9 mouse cellular contexts compared by ENCODE assay signal in the genomic region with DNA sequence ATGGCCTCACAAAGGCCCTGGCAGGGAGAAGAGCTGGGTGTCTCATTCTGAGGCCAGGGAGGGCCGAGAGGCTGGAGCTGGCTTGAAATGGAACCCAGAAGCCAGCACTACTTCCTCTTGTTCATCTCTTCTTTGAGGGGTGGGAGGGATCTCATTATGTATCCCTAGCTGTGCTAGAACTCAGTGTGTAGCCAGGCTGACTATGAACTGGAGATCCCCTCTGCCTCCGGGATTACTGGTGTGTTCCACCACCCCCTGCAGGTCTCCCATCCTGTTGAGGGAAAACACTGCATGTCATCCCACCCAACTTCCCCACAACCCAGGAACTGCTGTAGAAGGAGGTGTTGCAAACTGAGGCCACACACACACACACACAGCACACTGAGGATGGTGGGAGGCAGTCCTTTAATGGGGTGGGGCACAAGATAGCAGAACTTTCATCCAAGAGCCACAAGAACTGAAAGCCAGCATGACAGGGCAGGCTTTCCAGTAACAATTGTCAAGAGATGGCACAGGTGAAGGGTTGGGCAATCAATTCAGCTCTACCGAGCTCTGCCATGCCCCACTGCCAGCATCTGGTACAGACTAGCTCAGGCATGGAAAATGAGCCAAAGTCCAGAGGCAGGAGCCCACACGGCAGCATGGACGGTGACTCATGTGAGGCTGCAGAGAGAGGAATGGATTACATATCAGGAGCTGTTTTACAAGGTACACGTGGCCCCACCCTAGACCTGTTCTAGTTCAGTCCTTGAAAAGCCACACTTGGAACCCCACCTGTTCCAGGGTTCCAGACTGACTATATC. TPM values are rescaled to one million over a fixed set of nuclear protein-coding genes. Genes with fewer than 3 reads are reported as not detected.
DNase-seq lines count a peak whose midpoint lies in the region; ATAC-seq and TF ChIP-seq lines count a peak whose summit lies in the region.
"Had no signal": no experiment of that assay in that cellular context is flagged by ENCODE, and none has a peak within 500 bp of the region (broad histone marks: within the 10 kb centered on the region; RNA-seq: fewer than 3 reads in every experiment).

No protein-coding gene starts in this region.

- DNase-seq in spleen, adult 2 months (ENCODE audit: low read depth in 1 of 2, low spot score in 2 of 2) = no peak
- no peak for DNase-seq in spleen, postnatal 36 days (ENCODE audit: low spot score in 2 of 2)
- no peak for DNase-seq in embryonic facial prominence, embryonic 11.5 days (ENCODE audit: low spot score)
- DNase-seq in hindbrain, postnatal 0 days (ENCODE audit: low spot score) = no peak
- no peak for DNase-seq in liver, embryonic 14.5 days (ENCODE audit: low read depth in 3 of 3, low spot score in 3 of 3)
- no peak for DNase-seq in right cerebral cortex, adult 18-20 months
- no peak for DNase-seq in thymus, adult 2 months

- H3K27me3 ChIP-seq in spleen, adult 2 months (ENCODE audit: control insufficient read depth, insufficient read depth, low read length) = no peaks in the 10 kb centered on the region
- no peaks in the 10 kb centered on the region for H3K27me3 ChIP-seq in embryonic facial prominence, embryonic 11.5 days (ENCODE audit: control insufficient read depth, insufficient read depth, low read length)
- H3K27me3 ChIP-seq in hindbrain, postnatal 0 days (ENCODE audit: insufficient read depth, low read length) = no peaks in the 10 kb centered on the region
- no peaks in the 10 kb centered on the region for H3K27me3 ChIP-seq in liver, embryonic 14.5 days (ENCODE audit: control insufficient read depth, insufficient read depth, low read length)
- H3K27me3 ChIP-seq in thymus, adult 2 months (ENCODE audit: control insufficient read depth, insufficient read depth, low read length) = no peaks in the 10 kb centered on the region

- H3K4me3 ChIP-seq in spleen, adult 2 months (ENCODE audit: extremely low read depth, insufficient read depth, insufficient read length) = peak overlapping the region; percentile 39
- H3K4me3 ChIP-seq in embryonic facial prominence, embryonic 11.5 days (ENCODE audit: low read depth, low read length) = no peak overlapping the region
- peak overlapping the region; percentile 60 for H3K4me3 ChIP-seq in hindbrain, postnatal 0 days (ENCODE audit: low read length)
- peak overlapping the region in 1 of 2 experiments; percentile 93; a peak in 2 of 4 replicates for H3K4me3 ChIP-seq in liver, embryonic 14.5 days (ENCODE audit: insufficient read depth in 1 of 2, low read depth in 2 of 2, low read length in 2 of 2)
- H3K4me3 ChIP-seq in thymus, adult 2 months (ENCODE audit: control insufficient read depth, insufficient read depth, low read length) = no peak overlapping the region

- no peak for TF ChIP-seq EP300 in liver, embryonic 14.5 days (IDR thresholded peaks at IDR 0.05; ENCODE audit: low read depth)

- no peak overlapping the region for H3K9ac ChIP-seq in embryonic facial prominence, embryonic 11.5 days (replicated peaks; ENCODE audit: low read length)
- peak overlapping the region; percentile 82 for H3K9ac ChIP-seq in hindbrain, postnatal 0 days (replicated peaks; ENCODE audit: low read length)
- H3K9ac ChIP-seq in liver, embryonic 14.5 days (replicated peaks) = no peak overlapping the region

- H3K36me3 ChIP-seq in spleen, adult 2 months (ENCODE audit: control insufficient read depth, insufficient read depth, low read length) = peaks cover 19% of the 10 kb centered on the region
- peaks cover 3% of the 10 kb centered on the region for H3K36me3 ChIP-seq in embryonic facial prominence, embryonic 11.5 days (replicated peaks; ENCODE audit: control insufficient read depth, insufficient read depth, low read depth, low read length)
- peaks cover 42% of the 10 kb centered on the region for H3K36me3 ChIP-seq in hindbrain, postnatal 0 days (ENCODE audit: insufficient read depth, low read length)
- peaks cover 23% of the 10 kb centered on the region for H3K36me3 ChIP-seq in liver, embryonic 14.5 days (replicated peaks; ENCODE audit: control insufficient read depth, insufficient read depth, low read depth)
- H3K36me3 ChIP-seq in thymus, adult 2 months (ENCODE audit: control insufficient read depth, insufficient read depth, low read length) = peaks cover 22% of the 10 kb centered on the region

- H3K4me2 ChIP-seq in embryonic facial prominence, embryonic 11.5 days (ENCODE audit: low read depth, low read length) = peak overlapping the region; percentile 86
- peak overlapping the region; percentile 93 for H3K4me2 ChIP-seq in hindbrain, postnatal 0 days (ENCODE audit: low read depth, low read length)
- peak overlapping the region; percentile 99 for H3K4me2 ChIP-seq in liver, embryonic 14.5 days (ENCODE audit: low read depth)

- no peaks in the 10 kb centered on the region for H3K9me3 ChIP-seq in embryonic facial prominence, embryonic 11.5 days (replicated peaks; ENCODE audit: control insufficient read depth, low read length)
- H3K9me3 ChIP-seq in hindbrain, postnatal 0 days (ENCODE audit: low read length) = no peaks in the 10 kb centered on the region
- H3K9me3 ChIP-seq in liver, embryonic 14.5 days (ENCODE audit: control insufficient read depth, low read length) = no peaks in the 10 kb centered on the region

- H3K27ac ChIP-seq in spleen, adult 2 months (ENCODE audit: insufficient read depth, low read length) = peak overlapping the region; percentile 60
- H3K27ac ChIP-seq in embryonic facial prominence, embryonic 11.5 days (replicated peaks; ENCODE audit: low read depth, low read length) = no peak overlapping the region; the same call in 1 of the 2 replicates
- H3K27ac ChIP-seq in hindbrain, postnatal 0 days = peak overlapping the region; percentile 93
- peak overlapping the region; percentile 26 for H3K27ac ChIP-seq in liver, embryonic 14.5 days
- H3K27ac ChIP-seq in thymus, adult 2 months (ENCODE audit: control insufficient read depth, insufficient read depth, low read length) = no peak overlapping the region

- ATAC-seq in embryonic facial prominence, embryonic 11.5 days (replicated peaks; ENCODE audit: insufficient number of reproducible peaks, low FRiP score, low TSS enrichment, low read depth) = no peak
- ATAC-seq in hindbrain, postnatal 0 days = no peak; the same call in 1 of the 2 replicates
- ATAC-seq in liver, embryonic 14.5 days (ENCODE audit: insufficient read depth) = 0 out of 2 replicates have a peak, but pooled peaks have one; percentile 0
- no peak for ATAC-seq in erythroid progenitor cell, adult 5-6 weeks (replicated peaks; ENCODE audit: low FRiP score, poor library complexity, severe bottlenecking)

- no peak for TF ChIP-seq POLR2A in spleen, adult 2 months (IDR thresholded peaks at IDR 0.05; ENCODE audit: low read depth, low read length)
- no peak for TF ChIP-seq POLR2A in thymus, adult 2 months (IDR thresholded peaks at IDR 0.05; ENCODE audit: control insufficient read depth, extremely low read depth, insufficient read depth, low read length, poor library complexity)

- peaks cover 11% of the 10 kb centered on the region; the same call in 1 of the 2 replicates for H3K4me1 ChIP-seq in spleen, adult 2 months (ENCODE audit: control insufficient read depth, insufficient read depth, insufficient read length)
- H3K4me1 ChIP-seq in embryonic facial prominence, embryonic 11.5 days (ENCODE audit: control insufficient read depth, insufficient read depth, low read length) = no peaks in the 10 kb centered on the region
- H3K4me1 ChIP-seq in hindbrain, postnatal 0 days (ENCODE audit: insufficient read depth, low read length) = peaks cover 20% of the 10 kb centered on the region
- peaks cover 6 to 8% of the 10 kb centered on the region in 2 experiments for H3K4me1 ChIP-seq in liver, embryonic 14.5 days (replicated peaks; ENCODE audit: control insufficient read depth in 2 of 2, insufficient read depth in 2 of 2, low read length in 1 of 2)
- H3K4me1 ChIP-seq in thymus, adult 2 months (replicated peaks; ENCODE audit: control insufficient read depth, insufficient read depth, low read length) = peaks cover 11% of the 10 kb centered on the region

- TF ChIP-seq CTCF in spleen, adult 2 months (IDR thresholded peaks at IDR 0.05; ENCODE audit: extremely low read depth, insufficient read depth, insufficient read length, insufficient replicate concordance) = no peak
- no peak for TF ChIP-seq CTCF in hindbrain, postnatal 0 days (IDR thresholded peaks at IDR 0.05; ENCODE audit: low read depth)
- no peak for TF ChIP-seq CTCF in liver, embryonic 14.5 days (IDR thresholded peaks at IDR 0.05; ENCODE audit: low read depth)
- no peak for TF ChIP-seq CTCF in thymus, adult 2 months (IDR thresholded peaks at IDR 0.05; ENCODE audit: borderline replicate concordance, control insufficient read depth, extremely low read depth, insufficient read depth, low read length, poor library complexity)

- WGBS in spleen, adult 2 months = 69% methylated on average over 6 of the region's 6 CpGs
- WGBS in embryonic facial prominence, embryonic 11.5 days = 69% methylated on average over 6 of the region's 6 CpGs
- WGBS in hindbrain, postnatal 0 days = 57% methylated on average over 6 of the region's 6 CpGs
- WGBS in liver, embryonic 14.5 days (ENCODE audit: insufficient replicate concordance) = 50% methylated on average over 6 of the region's 6 CpGs
- 83% methylated on average over 6 of the region's 6 CpGs for WGBS in thymus, adult 2 months

RNA-seq across cellular contexts. Expression of gene BC029722, which starts 0.4 kb away (rescaled TPM):
- polyA plus RNA-seq in spleen, adult 2 months (2012; rRNA removed) = 31.9 and 43.7 TPM in 2 replicates
- polyA plus RNA-seq in embryonic facial prominence, embryonic 11.5 days (2014; fragmentation: Nextera tagmentation; extraction: Ambion mirVana) = 5.7 and 6.6 TPM in 2 replicates
- total RNA-seq in hindbrain, postnatal 0 days (2014; rRNA removed) = 31.9 and 35.4 TPM in 2 replicates
- 52.2 and 53.4 TPM in 2 replicates for polyA plus RNA-seq in hindbrain, postnatal 0 days (2015; fragmentation: Nextera tagmentation; extraction: Ambion mirVana)
- polyA plus RNA-seq in liver, embryonic 14.5 days (2012; rRNA removed) = 3.7 and 5.0 TPM in 2 replicates
- polyA plus RNA-seq in liver, embryonic 14.5 days (2014; fragmentation: Nextera tagmentation; extraction: Ambion mirVana) = 2.6 and 2.7 TPM in 2 replicates
- total RNA-seq in erythroid progenitor cell, adult 5-6 weeks (2015; ENCODE audit: low replicate concordance) = not detected in 2 replicates
- 0.77 and 1.6 TPM in 2 replicates for total RNA-seq in erythroid progenitor cell, adult 5-6 weeks (2017; ENCODE audit: low replicate concordance)
- polyA plus RNA-seq in thymus, adult 2 months (2012; rRNA removed) = 37.5 and 40.3 TPM in 2 replicates

RNA-seq across cellular contexts. Expression of gene Eif6, which starts 7.1 kb away (rescaled TPM):
- polyA plus RNA-seq in spleen, adult 2 months (2012; rRNA removed) = 77.0 and 90.7 TPM in 2 replicates
- polyA plus RNA-seq in embryonic facial prominence, embryonic 11.5 days (2014; fragmentation: Nextera tagmentation; extraction: Ambion mirVana) = 198 and 213 TPM in 2 replicates
- 105 and 110 TPM in 2 replicates for total RNA-seq in hindbrain, postnatal 0 days (2014; rRNA removed)
- 138 and 144 TPM in 2 replicates for polyA plus RNA-seq in hindbrain, postnatal 0 days (2015; fragmentation: Nextera tagmentation; extraction: Ambion mirVana)
- 40.9 and 62.4 TPM in 2 replicates for polyA plus RNA-seq in liver, embryonic 14.5 days (2012; rRNA removed)
- polyA plus RNA-seq in liver, embryonic 14.5 days (2014; fragmentation: Nextera tagmentation; extraction: Ambion mirVana) = 128 TPM in 2 replicates
- 68.1 and 91.0 TPM in 2 replicates for total RNA-seq in erythroid progenitor cell, adult 5-6 weeks (2015; ENCODE audit: low replicate concordance)
- total RNA-seq in erythroid progenitor cell, adult 5-6 weeks (2017; ENCODE audit: low replicate concordance) = 11.6 and 28.1 TPM in 2 replicates
- polyA plus RNA-seq in thymus, adult 2 months (2012; rRNA removed) = 169 and 174 TPM in 2 replicates

RNA-seq across cellular contexts. Expression of gene Fam83c, which starts 15.0 kb away (rescaled TPM):
- polyA plus RNA-seq in spleen, adult 2 months (2012; rRNA removed) = not detected in 2 replicates
- polyA plus RNA-seq in embryonic facial prominence, embryonic 11.5 days (2014; fragmentation: Nextera tagmentation; extraction: Ambion mirVana) = 0.14 and 0.15 TPM in 2 replicates
- total RNA-seq in hindbrain, postnatal 0 days (2014; rRNA removed) = not detected in 2 replicates
- polyA plus RNA-seq in hindbrain, postnatal 0 days (2015; fragmentation: Nextera tagmentation; extraction: Ambion mirVana) = 0.10 and 0.15 TPM in 2 replicates
- polyA plus RNA-seq in liver, embryonic 14.5 days (2012; rRNA removed) = not detected in 2 replicates
- polyA plus RNA-seq in liver, embryonic 14.5 days (2014; fragmentation: Nextera tagmentation; extraction: Ambion mirVana) = 0.05 and 0.09 TPM in 2 replicates
- not detected in 2 replicates for total RNA-seq in erythroid progenitor cell, adult 5-6 weeks (2015; ENCODE audit: low replicate concordance)
- not detected in 2 replicates for total RNA-seq in erythroid progenitor cell, adult 5-6 weeks (2017; ENCODE audit: low replicate concordance)
- polyA plus RNA-seq in thymus, adult 2 months (2012; rRNA removed) = 0.08 and 0.14 TPM in 2 replicates
- total RNA-seq: left cerebral cortex, postnatal 10 days had no signal

RNA-seq across cellular contexts. Expression of gene Mmp24, which starts 44.5 kb away (rescaled TPM):
- polyA plus RNA-seq in spleen, adult 2 months (2012; rRNA removed) = 0.01 TPM in 1 of 2 replicates, not detected in the other
- 0.70 and 0.73 TPM in 2 replicates for polyA plus RNA-seq in embryonic facial prominence, embryonic 11.5 days (2014; fragmentation: Nextera tagmentation; extraction: Ambion mirVana)
- total RNA-seq in hindbrain, postnatal 0 days (2014; rRNA removed) = 161 and 179 TPM in 2 replicates
- polyA plus RNA-seq in hindbrain, postnatal 0 days (2015; fragmentation: Nextera tagmentation; extraction: Ambion mirVana) = 12.2 and 12.4 TPM in 2 replicates
- 0.01 and 0.06 TPM in 2 replicates for polyA plus RNA-seq in liver, embryonic 14.5 days (2012; rRNA removed)
- not detected in 2 replicates for polyA plus RNA-seq in liver, embryonic 14.5 days (2014; fragmentation: Nextera tagmentation; extraction: Ambion mirVana)
- total RNA-seq in erythroid progenitor cell, adult 5-6 weeks (2015; ENCODE audit: low replicate concordance) = not detected in 2 replicates
- total RNA-seq in erythroid progenitor cell, adult 5-6 weeks (2017; ENCODE audit: low replicate concordance) = not detected in 2 replicates
- 0.08 and 0.09 TPM in 2 replicates for polyA plus RNA-seq in thymus, adult 2 months (2012; rRNA removed)

Comparison
In these comparisons a context has a peak if more than half of its experiments do, and no peak if none do; other contexts are left out.
1. H3K27ac ChIP-seq: peak in spleen, adult 2 months (single experiment), hindbrain, postnatal 0 days (single experiment) and liver, embryonic 14.5 days (single experiment); none in embryonic facial prominence, embryonic 11.5 days (single experiment) and thymus, adult 2 months (single experiment).
2. H3K4me3 ChIP-seq: peak in spleen, adult 2 months (single experiment) and hindbrain, postnatal 0 days (single experiment); none in embryonic facial prominence, embryonic 11.5 days (single experiment) and thymus, adult 2 months (single experiment).
3. Peak in every context shown above with its lines, with median percentiles within 50 percentile points of each other: H3K4me2 ChIP-seq.